Mouse (Mus musculus): ENCODE results near the gene Mturn.

GRCm38 (mm10) chr6:54719686-54720310 is 38.4 kb downstream of the Mturn start:
- TF ChIP-seq CTCF (IDR thresholded peaks at IDR 0.05; ENCODE audit: borderline replicate concordance, extremely low read depth, insufficient read depth, insufficient read length) (no peak), POLR2A (IDR thresholded peaks at IDR 0.05; ENCODE audit: borderline replicate concordance, extremely low read depth, insufficient read depth, insufficient read length, poor library complexity, severe bottlenecking) (no peak)
